Mouse (Mus musculus) E14TG2a.4 (cell line): ENCODE data around the gene Sncg.

Source experiments
- CTCF ChIP-seq: conservative IDR thresholded peaks from 2 replicates; pipeline ENCODE4 v1.5.1; 2014; ENCODE audit warnings: low read length
- NANOG ChIP-seq: IDR thresholded peaks from 2 replicates; pipeline ENCODE4 v1.6.1; 2014; ENCODE audit warnings: borderline replicate concordance, low read length, mixed read lengths
- POU5F1 ChIP-seq: IDR thresholded peaks from 2 replicates; pipeline ENCODE4 v1.6.1; 2014; ENCODE audit warnings: low read length, borderline replicate concordance

- TF ChIP-seq CTCF: no peak
- TF ChIP-seq POU5F1: no peak
- TF ChIP-seq NANOG: no peak
Observed at GRCm38 (mm10) chr14:34360251-34360650, 14.3 kb downstream of the Sncg start.
